Mouse (Mus musculus): ENCODE results near the gene Gm10663. TPM values are rescaled to one million over a fixed set of nuclear protein-coding genes. Genes with fewer than 3 reads are reported as not detected.

Gene Gm10663
- polyA plus RNA-seq, 1 experiment, result not detected

GRCm38 (mm10) chr8:65080731-65081130, 5.9 kb downstream of the Gm10663 start:
- TF ChIP-seq POLR2A (IDR thresholded peaks at IDR 0.05; ENCODE audit: low read depth, low read length) (no peak), CTCF (conservative IDR thresholded peaks at IDR 0.05; ENCODE audit: insufficient read depth, insufficient read length, low read depth, low read length) (no peak)
- no peak for DNase-seq
- no peaks in the 10 kb centered on the region for H3K36me3 ChIP-seq (ENCODE audit: control insufficient read depth, insufficient read depth, low read length)
- no peaks in the 10 kb centered on the region for H3K4me1 ChIP-seq (ENCODE audit: control insufficient read depth, insufficient read depth, low read length)
- no peaks in the 10 kb centered on the region for H3K27me3 ChIP-seq (replicated peaks; ENCODE audit: control insufficient read depth, insufficient read depth, low read length)
- 75% methylated on average over 9 of the region's 9 CpGs for WGBS
- no peak overlapping the region for H3K4me3 ChIP-seq (ENCODE audit: insufficient read depth, low read depth, low read length)
- H3K27ac ChIP-seq (ENCODE audit: insufficient read depth, low read depth, low read length), result no peak overlapping the region

- no peaks in the 10 kb centered on the region for H3K4me1 ChIP-seq (ENCODE audit: control insufficient read depth, insufficient read depth, low read length)
- H3K27me3 ChIP-seq (replicated peaks; ENCODE audit: control insufficient read depth, insufficient read depth, low read length), result no peaks in the 10 kb centered on the region
- 73% methylated on average over 2 of the region's 2 CpGs for WGBS
- H3K27ac ChIP-seq (ENCODE audit: insufficient read depth, low read depth, low read length), result no peak overlapping the region
- no peaks in the 10 kb centered on the region for H3K36me3 ChIP-seq (ENCODE audit: control insufficient read depth, insufficient read depth, low read length)
- TF ChIP-seq POLR2A (IDR thresholded peaks at IDR 0.05; ENCODE audit: low read depth, low read length), result no peak
- TF ChIP-seq CTCF (conservative IDR thresholded peaks at IDR 0.05; ENCODE audit: insufficient read depth, insufficient read length, low read depth, low read length), result 0 out of 2 replicates have a peak, but pooled peaks have one; percentile 20
- DNase-seq, result no peak
- H3K4me3 ChIP-seq (ENCODE audit: insufficient read depth, low read depth, low read length), result no peak overlapping the region
These were observed 10.8 kb downstream of the Gm10663 start for GRCm38 (mm10) chr8:65085680-65086079.

DNA sequence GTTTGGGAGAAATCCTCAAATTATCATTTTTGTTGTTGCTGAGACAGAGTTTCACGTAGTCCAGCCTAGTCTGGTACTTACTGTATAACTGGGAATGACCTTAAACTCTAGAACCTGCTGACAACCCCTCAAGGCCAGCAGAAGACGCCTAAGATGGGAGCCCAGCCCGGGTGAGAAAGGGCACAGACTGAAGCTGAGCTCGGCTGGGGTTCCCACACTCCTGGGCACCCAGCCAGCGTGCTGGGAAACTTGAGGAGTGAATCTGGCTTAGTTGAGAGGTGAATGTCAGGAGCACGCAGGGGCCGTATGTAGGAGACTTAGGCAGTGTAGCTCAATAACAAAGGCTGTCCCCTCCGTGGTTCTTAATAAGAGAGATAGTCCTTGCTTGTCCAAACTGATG, 12.9 kb downstream of the Gm10663 start:
- Histone ChIP-seq H3K36me3 (ENCODE audit: control insufficient read depth, insufficient read depth, low read length) (no peaks in the 10 kb centered on the region), H3K27ac (ENCODE audit: insufficient read depth, low read depth, low read length) (no peak overlapping the region), H3K4me1 (ENCODE audit: control insufficient read depth, insufficient read depth, low read length) (no peaks in the 10 kb centered on the region), H3K27me3 (replicated peaks; ENCODE audit: control insufficient read depth, insufficient read depth, low read length) (no peaks in the 10 kb centered on the region), H3K4me3 (ENCODE audit: insufficient read depth, low read depth, low read length) (no peak overlapping the region)
- peak; percentile 22 for DNase-seq
- 49% methylated on average over 8 of the region's 8 CpGs for WGBS
- no peak for TF ChIP-seq CTCF (conservative IDR thresholded peaks at IDR 0.05; ENCODE audit: insufficient read depth, insufficient read length, low read depth, low read length)
- no peak for TF ChIP-seq POLR2A (IDR thresholded peaks at IDR 0.05; ENCODE audit: low read depth, low read length)

DNA sequence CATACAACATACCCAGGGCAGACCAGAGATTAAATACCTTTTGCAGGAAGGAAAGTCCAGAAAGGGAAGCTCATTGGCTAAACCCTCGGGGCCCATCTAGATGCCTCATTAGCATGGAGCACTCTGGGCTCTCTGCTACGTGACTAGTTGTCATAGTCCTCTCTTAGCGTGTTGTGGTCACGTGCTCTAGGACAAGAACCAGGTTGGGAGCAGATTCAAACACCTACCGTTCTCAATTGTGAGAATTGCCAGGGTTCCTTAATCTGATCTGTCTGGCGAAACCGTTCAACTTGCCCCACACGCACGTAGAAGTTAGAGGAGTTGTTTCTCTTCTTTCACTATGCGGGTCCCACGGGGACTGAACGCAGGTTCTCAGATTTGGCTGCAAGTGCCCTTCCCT, 13.3 kb downstream of the Gm10663 start:
- no peaks in the 10 kb centered on the region for H3K27me3 ChIP-seq (replicated peaks; ENCODE audit: control insufficient read depth, insufficient read depth, low read length)
- H3K4me1 ChIP-seq (ENCODE audit: control insufficient read depth, insufficient read depth, low read length), result no peaks in the 10 kb centered on the region
- TF ChIP-seq POLR2A (IDR thresholded peaks at IDR 0.05; ENCODE audit: low read depth, low read length) (no peak), CTCF (conservative IDR thresholded peaks at IDR 0.05; ENCODE audit: insufficient read depth, insufficient read length, low read depth, low read length) (no peak)
- WGBS, result 88% methylated on average over 12 of the region's 12 CpGs
- no peak overlapping the region for H3K27ac ChIP-seq (ENCODE audit: insufficient read depth, low read depth, low read length)
- H3K4me3 ChIP-seq (ENCODE audit: insufficient read depth, low read depth, low read length), result no peak overlapping the region
- no peaks in the 10 kb centered on the region for H3K36me3 ChIP-seq (ENCODE audit: control insufficient read depth, insufficient read depth, low read length)
- DNase-seq, result no peak

GRCm38 (mm10) chr8:65089781-65090180, 14.9 kb downstream of the Gm10663 start:
- Histone ChIP-seq H3K4me3 (ENCODE audit: insufficient read depth, low read depth, low read length) (no peak overlapping the region), H3K27ac (ENCODE audit: insufficient read depth, low read depth, low read length) (no peak overlapping the region), H3K36me3 (ENCODE audit: control insufficient read depth, insufficient read depth, low read length) (no peaks in the 10 kb centered on the region), H3K27me3 (replicated peaks; ENCODE audit: control insufficient read depth, insufficient read depth, low read length) (no peaks in the 10 kb centered on the region), H3K4me1 (ENCODE audit: control insufficient read depth, insufficient read depth, low read length) (no peaks in the 10 kb centered on the region)
- TF ChIP-seq POLR2A (IDR thresholded peaks at IDR 0.05; ENCODE audit: low read depth, low read length) (no peak), CTCF (conservative IDR thresholded peaks at IDR 0.05; ENCODE audit: insufficient read depth, insufficient read length, low read depth, low read length) (no peak)
- DNase-seq, result no peak
- WGBS, result 69% methylated on average over 7 of the region's 7 CpGs

DNA sequence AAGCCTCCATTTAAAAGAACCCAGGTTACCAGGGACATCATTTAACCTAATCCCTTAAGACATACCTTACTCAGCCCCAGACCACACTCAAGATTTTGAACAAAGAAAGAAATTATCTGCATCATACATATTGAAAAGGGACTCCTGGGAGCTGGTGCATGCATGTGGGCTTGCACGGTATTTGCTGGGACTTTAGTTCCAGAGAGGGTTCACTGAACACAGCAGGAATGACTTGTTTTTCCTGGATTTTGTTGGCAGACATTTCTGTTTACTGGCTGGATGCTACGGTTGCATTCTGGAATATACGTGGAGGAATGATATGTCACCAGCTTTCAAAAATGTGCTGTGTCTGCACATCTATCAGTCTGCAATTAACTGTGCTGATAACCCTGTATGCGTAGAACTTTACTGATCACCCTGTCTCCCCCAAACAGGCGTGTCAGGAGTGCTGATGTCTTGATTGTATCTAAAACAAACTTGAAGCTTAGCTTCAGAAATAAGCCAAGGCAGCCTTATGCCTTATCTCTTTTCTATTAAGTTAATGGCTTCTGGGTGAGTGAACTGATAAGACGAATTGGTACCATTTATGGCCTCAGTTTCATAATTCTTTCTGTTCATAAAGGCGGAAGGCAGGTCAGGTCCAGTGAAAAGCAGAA, 23.1 kb downstream of the Gm10663 start:
- Histone ChIP-seq H3K4me3 (ENCODE audit: insufficient read depth, low read depth, low read length) (no peak overlapping the region), H3K27me3 (replicated peaks; ENCODE audit: control insufficient read depth, insufficient read depth, low read length) (no peaks in the 10 kb centered on the region), H3K27ac (ENCODE audit: insufficient read depth, low read depth, low read length) (peak overlapping the region; percentile 96), H3K4me1 (ENCODE audit: control insufficient read depth, insufficient read depth, low read length) (no peaks in the 10 kb centered on the region; the same call in 1 of the 2 replicates), H3K36me3 (ENCODE audit: control insufficient read depth, insufficient read depth, low read length) (no peaks in the 10 kb centered on the region)
- DNase-seq, result peak; percentile 59
- TF ChIP-seq POLR2A (IDR thresholded peaks at IDR 0.05; ENCODE audit: low read depth, low read length), result no peak
- no peak for TF ChIP-seq CTCF (conservative IDR thresholded peaks at IDR 0.05; ENCODE audit: insufficient read depth, insufficient read length, low read depth, low read length)
- 49% methylated on average over 7 of the region's 7 CpGs for WGBS

DNA sequence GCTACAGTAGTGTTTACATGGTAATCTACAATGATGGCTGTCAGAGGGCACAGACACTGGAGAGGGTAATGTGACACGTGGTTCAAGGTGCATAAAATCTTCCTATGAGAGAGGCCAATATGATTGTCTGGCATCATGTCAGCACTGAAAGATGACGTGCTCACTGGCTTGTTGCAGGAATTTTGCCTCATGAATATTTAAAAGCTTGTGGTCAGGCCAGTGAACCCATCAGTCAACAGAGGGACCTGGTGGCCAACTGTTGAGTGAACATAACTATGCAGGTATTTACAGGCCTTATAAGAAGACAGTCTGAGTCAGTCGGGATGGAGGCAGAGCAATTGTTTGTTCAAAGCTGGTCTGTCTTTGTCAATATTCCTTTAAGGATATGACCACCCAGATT, 24.9 kb downstream of the Gm10663 start:
- no peaks in the 10 kb centered on the region; the same call in 1 of the 2 replicates for H3K4me1 ChIP-seq (ENCODE audit: control insufficient read depth, insufficient read depth, low read length)
- no peak overlapping the region; the same call in 1 of the 2 replicates for H3K27ac ChIP-seq (ENCODE audit: insufficient read depth, low read depth, low read length)
- H3K4me3 ChIP-seq (ENCODE audit: insufficient read depth, low read depth, low read length), result no peak overlapping the region
- no peak for TF ChIP-seq CTCF (conservative IDR thresholded peaks at IDR 0.05; ENCODE audit: insufficient read depth, insufficient read length, low read depth, low read length)
- no peak for TF ChIP-seq POLR2A (IDR thresholded peaks at IDR 0.05; ENCODE audit: low read depth, low read length)
- no peaks in the 10 kb centered on the region for H3K36me3 ChIP-seq (ENCODE audit: control insufficient read depth, insufficient read depth, low read length)
- peak; percentile 82 for DNase-seq
- 28% methylated on average over 3 of the region's 3 CpGs for WGBS
- no peaks in the 10 kb centered on the region for H3K27me3 ChIP-seq (replicated peaks; ENCODE audit: control insufficient read depth, insufficient read depth, low read length)

Data from kidney, adult 2 months (tissue).